Mouse (Mus musculus): ENCODE data around the gene Alox5ap. TPM values are rescaled to one million over a fixed set of nuclear protein-coding genes. Genes with fewer than 3 reads are reported as not detected.
A peak's percentile ranks its signal among the peaks of the same experiment; 100 is the strongest.

Gene Alox5ap
- polyA plus RNA-seq, 1 experiment from 2014 or later, result 9.3 TPM

DNA sequence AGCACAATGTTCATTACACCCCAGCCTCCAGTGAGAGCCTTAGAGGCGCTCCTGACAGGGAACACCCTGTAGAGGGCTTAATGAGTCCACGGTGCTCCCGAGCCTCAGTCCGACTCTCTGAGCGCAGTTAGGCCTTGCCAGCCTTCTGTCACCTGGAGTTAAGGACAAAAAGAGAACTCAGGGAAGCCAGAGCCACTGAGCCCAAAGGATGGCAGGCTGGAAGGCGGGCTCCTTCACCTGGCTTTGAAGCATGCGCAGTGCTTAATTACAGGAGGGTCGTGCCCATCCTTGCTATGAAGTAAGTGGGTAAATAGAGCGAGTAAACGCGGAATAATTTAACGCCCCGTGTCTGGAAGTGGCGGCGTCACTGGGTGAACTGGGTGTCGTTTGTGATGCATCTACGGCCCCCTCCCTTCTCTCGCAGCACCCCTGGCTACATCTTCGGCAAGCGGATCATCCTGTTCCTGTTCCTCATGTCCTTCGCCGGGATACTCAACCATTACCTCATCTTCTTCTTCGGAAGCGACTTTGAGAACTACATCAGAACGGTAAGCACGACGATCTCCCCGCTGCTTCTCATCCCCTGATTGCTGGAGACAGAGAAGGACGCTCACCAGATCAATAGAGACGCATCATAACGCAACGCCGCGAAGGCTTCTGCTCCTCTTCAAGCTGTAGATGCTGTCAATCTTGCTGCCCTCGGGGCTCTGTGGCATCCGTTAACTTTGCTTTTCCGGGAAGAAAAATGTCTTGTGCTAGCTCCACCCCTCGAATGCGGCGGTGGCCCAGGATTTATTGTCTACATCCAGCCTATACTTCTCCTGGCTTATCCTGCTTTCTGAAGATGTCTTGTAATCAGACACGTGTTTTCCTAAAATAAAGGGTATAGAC, 22.8 kb downstream of the Alox5ap start:
- H3K27me3 ChIP-seq (ENCODE audit: control insufficient read depth, insufficient read depth, low read depth, low read length), result no peaks in the 10 kb centered on the region
- H3K36me3 ChIP-seq (ENCODE audit: control insufficient read depth, insufficient read depth, low read length), result no peaks in the 10 kb centered on the region
- WGBS, result 23% methylated on average over 41 of the region's 41 CpGs
- peak overlapping the region; percentile 50 for H3K4me2 ChIP-seq (ENCODE audit: low read length)
- peak; percentile 62 for ATAC-seq
- H3K4me1 ChIP-seq (ENCODE audit: control insufficient read depth, insufficient read depth, low read length), result peaks cover 6% of the 10 kb centered on the region
- H3K9me3 ChIP-seq (replicated peaks; ENCODE audit: control insufficient read depth, low read length, poor library complexity, severe bottlenecking), result no peaks in the 10 kb centered on the region
- peak overlapping the region; percentile 35 for H3K4me3 ChIP-seq (ENCODE audit: low read depth, low read length)
- H3K27ac ChIP-seq (ENCODE audit: low read length), result peak overlapping the region; percentile 3
- H3K9ac ChIP-seq (ENCODE audit: low read depth, low read length), result peak overlapping the region; percentile 47

DNA sequence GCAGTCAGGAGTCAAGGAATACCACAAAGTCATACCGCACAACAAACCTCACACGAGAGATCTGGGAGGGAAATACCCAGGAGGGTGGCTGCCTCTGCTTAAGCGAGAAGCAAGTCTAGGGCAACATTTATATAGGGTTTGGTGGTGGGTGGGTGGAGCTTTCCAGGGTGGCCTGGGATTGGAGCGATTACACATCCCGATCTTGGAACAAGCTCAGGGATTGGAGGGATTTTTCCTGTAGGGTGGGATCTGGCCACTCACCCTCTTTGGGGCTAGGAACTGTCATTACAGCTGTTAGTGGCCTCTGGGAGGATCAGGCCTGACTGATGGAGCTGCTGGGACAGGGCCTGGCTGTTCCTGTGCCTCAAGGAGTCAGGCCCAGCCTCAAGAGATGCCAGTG, 26.7 kb downstream of the Alox5ap start:
- Histone ChIP-seq H3K27ac (ENCODE audit: low read length) (no peak overlapping the region), H3K4me2 (ENCODE audit: low read length) (no peak overlapping the region), H3K4me1 (ENCODE audit: control insufficient read depth, insufficient read depth, low read length) (peaks cover 6% of the 10 kb centered on the region), H3K27me3 (ENCODE audit: control insufficient read depth, insufficient read depth, low read depth, low read length) (no peaks in the 10 kb centered on the region), H3K9ac (ENCODE audit: low read depth, low read length) (no peak overlapping the region), H3K36me3 (ENCODE audit: control insufficient read depth, insufficient read depth, low read length) (no peaks in the 10 kb centered on the region), H3K4me3 (ENCODE audit: low read depth, low read length) (no peak overlapping the region), H3K9me3 (replicated peaks; ENCODE audit: control insufficient read depth, low read length, poor library complexity, severe bottlenecking) (no peaks in the 10 kb centered on the region)
- ATAC-seq, result no peak
- 90% methylated on average over 5 of the region's 5 CpGs for WGBS

DNA sequence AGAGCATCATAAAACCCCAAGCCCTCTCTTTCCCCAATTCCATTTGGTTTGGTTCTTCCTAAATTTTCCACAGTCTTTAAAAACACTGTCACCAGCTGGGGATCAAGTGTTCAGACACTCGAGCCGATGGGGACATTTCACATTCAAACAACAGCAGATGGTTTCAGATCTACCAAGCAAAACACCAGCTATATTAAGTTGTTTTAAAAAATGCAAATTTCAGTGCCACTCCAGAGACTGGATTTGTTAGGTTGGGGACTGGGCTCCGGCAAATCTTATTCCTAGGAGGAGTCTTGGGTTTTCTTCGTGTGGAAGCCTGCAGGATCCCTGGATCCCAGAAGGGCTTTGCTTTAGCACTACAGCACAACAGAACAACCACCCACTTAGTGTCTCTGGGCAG, 28.5 kb downstream of the Alox5ap start:
- WGBS, result 70% methylated on average over 4 of the region's 4 CpGs
- H3K27me3 ChIP-seq (ENCODE audit: control insufficient read depth, insufficient read depth, low read depth, low read length), result no peaks in the 10 kb centered on the region
- no peaks in the 10 kb centered on the region for H3K4me1 ChIP-seq (ENCODE audit: control insufficient read depth, insufficient read depth, low read length)
- H3K27ac ChIP-seq (ENCODE audit: low read length), result no peak overlapping the region
- H3K36me3 ChIP-seq (ENCODE audit: control insufficient read depth, insufficient read depth, low read length), result no peaks in the 10 kb centered on the region
- no peak for ATAC-seq
- no peak overlapping the region for H3K9ac ChIP-seq (ENCODE audit: low read depth, low read length)
- H3K4me3 ChIP-seq (ENCODE audit: low read depth, low read length), result no peak overlapping the region
- H3K4me2 ChIP-seq (ENCODE audit: low read length), result no peak overlapping the region
- H3K9me3 ChIP-seq (replicated peaks; ENCODE audit: control insufficient read depth, low read length, poor library complexity, severe bottlenecking), result no peaks in the 10 kb centered on the region

DNA sequence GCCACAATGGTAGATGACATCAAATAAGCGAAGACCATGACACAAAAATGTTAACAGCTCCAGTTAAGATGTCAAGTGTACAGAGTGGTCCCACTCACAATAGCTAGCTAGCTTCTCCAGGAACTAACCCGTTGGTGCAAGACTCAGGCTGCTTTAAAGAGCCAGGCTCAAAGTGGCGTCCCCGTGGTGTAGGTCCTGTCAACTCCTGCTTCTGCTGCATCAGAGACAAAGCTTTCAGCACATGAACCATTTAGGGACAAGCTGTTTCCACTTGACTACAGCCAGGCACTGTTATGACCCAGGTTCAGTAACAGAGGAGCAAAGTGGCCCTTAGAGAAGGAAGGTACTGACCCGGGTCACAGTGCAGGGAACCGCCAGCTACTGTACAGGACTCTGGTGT, 32.2 kb downstream of the Alox5ap start:
- Histone ChIP-seq H3K4me1 (ENCODE audit: control insufficient read depth, insufficient read depth, low read length) (no peaks in the 10 kb centered on the region), H3K27ac (ENCODE audit: low read length) (no peak overlapping the region), H3K9ac (ENCODE audit: low read depth, low read length) (no peak overlapping the region), H3K4me3 (ENCODE audit: low read depth, low read length) (no peak overlapping the region), H3K4me2 (ENCODE audit: low read length) (no peak overlapping the region), H3K36me3 (ENCODE audit: control insufficient read depth, insufficient read depth, low read length) (no peaks in the 10 kb centered on the region), H3K27me3 (ENCODE audit: control insufficient read depth, insufficient read depth, low read depth, low read length) (no peaks in the 10 kb centered on the region), H3K9me3 (replicated peaks; ENCODE audit: control insufficient read depth, low read length, poor library complexity, severe bottlenecking) (no peaks in the 10 kb centered on the region)
- ATAC-seq, result no peak
- 94% methylated on average over 6 of the region's 6 CpGs for WGBS

DNA sequence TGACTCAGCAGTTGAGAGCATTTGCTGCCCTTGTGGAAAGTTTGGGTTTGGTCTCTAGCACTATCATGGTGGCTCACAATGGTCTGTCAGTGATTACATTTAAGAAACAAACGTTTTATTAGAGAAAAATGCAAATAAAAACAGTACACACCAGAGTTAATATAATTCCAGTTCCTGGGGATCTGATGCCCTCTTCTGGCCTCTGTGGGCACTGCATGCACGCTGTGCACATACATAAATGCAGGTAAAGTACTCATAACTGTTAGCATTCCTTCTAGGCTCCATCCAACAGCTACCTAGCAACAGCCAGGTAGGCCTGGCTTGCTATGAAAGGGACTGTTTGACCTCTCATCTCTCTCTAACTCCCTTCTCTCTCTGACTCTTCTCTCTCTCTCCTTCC, 32.9 kb downstream of the Alox5ap start:
- Histone ChIP-seq H3K36me3 (ENCODE audit: control insufficient read depth, insufficient read depth, low read length) (no peaks in the 10 kb centered on the region), H3K4me1 (ENCODE audit: control insufficient read depth, insufficient read depth, low read length) (no peaks in the 10 kb centered on the region), H3K27me3 (ENCODE audit: control insufficient read depth, insufficient read depth, low read depth, low read length) (no peaks in the 10 kb centered on the region), H3K4me3 (ENCODE audit: low read depth, low read length) (no peak overlapping the region), H3K9ac (ENCODE audit: low read depth, low read length) (no peak overlapping the region), H3K27ac (ENCODE audit: low read length) (no peak overlapping the region), H3K4me2 (ENCODE audit: low read length) (no peak overlapping the region), H3K9me3 (replicated peaks; ENCODE audit: control insufficient read depth, low read length, poor library complexity, severe bottlenecking) (no peaks in the 10 kb centered on the region)
- no peak for ATAC-seq
- WGBS, result 65% methylated on average over 2 of the region's 2 CpGs

DNA sequence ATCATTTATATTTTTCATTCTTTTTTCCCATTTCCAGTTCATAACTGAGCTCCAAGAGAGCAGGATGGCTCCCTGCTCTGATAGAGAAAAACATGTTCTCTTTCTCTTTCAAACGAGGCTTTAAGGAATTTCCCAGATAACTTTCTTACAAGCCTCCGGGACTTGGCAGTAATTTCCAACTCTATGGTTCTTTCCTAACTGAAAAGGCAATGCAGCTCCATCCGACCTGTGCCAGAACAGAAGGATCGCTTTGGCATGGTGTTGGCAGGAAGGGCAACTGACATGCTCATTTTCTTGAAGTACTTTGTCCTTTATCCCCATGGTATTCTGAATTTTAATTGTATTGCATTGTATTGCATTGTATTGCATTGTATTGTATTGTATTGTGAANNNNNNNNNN, 33.7 kb downstream of the Alox5ap start:
- ATAC-seq, result no peak
- no peak overlapping the region for H3K4me3 ChIP-seq (ENCODE audit: low read depth, low read length)
- whole genome bisulfite sequencing, result 65% methylated on average over 4 of the region's 4 CpGs
- no peak overlapping the region for H3K27ac ChIP-seq (ENCODE audit: low read length)
- H3K9ac ChIP-seq (ENCODE audit: low read depth, low read length), result no peak overlapping the region
- H3K9me3 ChIP-seq (replicated peaks; ENCODE audit: control insufficient read depth, low read length, poor library complexity, severe bottlenecking), result no peaks in the 10 kb centered on the region
- no peak overlapping the region for H3K4me2 ChIP-seq (ENCODE audit: low read length)
- H3K4me1 ChIP-seq (ENCODE audit: control insufficient read depth, insufficient read depth, low read length), result no peaks in the 10 kb centered on the region
- H3K36me3 ChIP-seq (ENCODE audit: control insufficient read depth, insufficient read depth, low read length), result no peaks in the 10 kb centered on the region
- no peaks in the 10 kb centered on the region for H3K27me3 ChIP-seq (ENCODE audit: control insufficient read depth, insufficient read depth, low read depth, low read length)

DNA sequence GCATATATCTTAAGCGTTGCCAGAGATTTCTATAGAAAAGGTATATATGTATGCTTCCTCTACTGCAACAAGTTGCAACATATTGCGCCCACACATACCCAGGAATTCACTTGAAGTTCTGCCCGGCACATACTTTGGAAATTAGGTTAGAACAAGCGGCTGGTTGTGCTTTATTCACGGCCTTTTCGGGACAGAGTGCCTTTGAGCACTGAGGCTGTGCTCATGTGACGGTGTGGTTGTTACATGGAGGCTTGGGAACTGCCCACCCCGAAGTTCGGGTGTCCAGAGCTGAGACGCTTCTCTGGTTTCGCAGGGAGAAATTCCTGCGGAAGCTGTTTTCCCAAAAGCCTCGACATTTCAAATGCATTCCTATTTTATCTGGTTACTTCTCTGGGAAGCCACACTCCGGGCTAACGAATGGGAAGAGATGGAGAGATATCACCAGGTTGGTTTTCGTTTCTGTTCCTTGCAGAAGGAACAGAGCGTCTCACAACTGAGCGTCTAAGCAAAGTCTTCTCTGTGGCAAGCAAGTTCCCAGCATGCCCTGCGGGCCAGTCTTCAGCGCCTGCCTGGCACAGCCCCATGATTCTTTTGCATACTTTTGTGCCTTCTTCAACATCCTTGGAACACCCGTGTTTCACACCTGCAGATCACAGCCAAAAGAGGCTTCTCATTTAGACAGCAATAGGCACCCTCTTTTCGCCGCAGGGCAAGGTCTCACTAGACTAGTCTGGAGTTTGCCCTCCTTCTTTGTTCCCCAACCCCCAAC, 48.5 kb downstream of the Alox5ap start:
- Histone ChIP-seq H3K4me1 (ENCODE audit: control insufficient read depth, insufficient read depth, low read length) (peaks cover 7% of the 10 kb centered on the region; the same call in 1 of the 2 replicates), H3K27ac (ENCODE audit: low read length) (no peak overlapping the region)
- WGBS, result 69% methylated on average over 23 of the region's 23 CpGs

DNA sequence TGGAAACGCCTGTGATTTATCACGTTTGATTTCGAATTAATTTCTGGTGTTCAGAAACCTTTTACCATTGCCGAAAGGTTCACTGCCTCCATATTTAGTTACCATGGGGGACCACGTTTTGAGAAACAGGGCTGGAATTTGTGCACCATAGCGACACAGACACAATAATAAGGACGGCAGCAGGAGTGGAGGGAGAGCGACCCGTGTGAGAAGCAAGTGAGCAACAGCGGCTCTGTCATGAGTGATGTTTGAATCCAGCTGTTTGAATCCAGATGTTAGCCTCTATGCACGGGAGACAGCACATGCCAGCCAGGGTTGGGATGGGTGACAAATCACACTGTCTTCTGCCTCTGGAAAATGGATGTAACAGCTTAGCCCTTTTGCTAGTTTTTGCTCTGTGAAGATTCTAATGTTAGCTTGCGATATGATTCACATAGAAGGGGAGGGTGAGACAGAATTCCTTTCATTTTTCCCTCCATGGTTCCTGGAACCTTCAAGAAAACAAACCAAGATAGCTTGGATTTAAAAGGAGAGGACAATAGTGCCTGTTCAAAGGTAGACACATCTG, 50.0 kb downstream of the Alox5ap start:
- Histone ChIP-seq H3K4me1 (ENCODE audit: control insufficient read depth, insufficient read depth, low read length) (peaks cover 11% of the 10 kb centered on the region; the same call in 1 of the 2 replicates), H3K27ac (ENCODE audit: low read length) (no peak overlapping the region), H3K4me3 (ENCODE audit: low read depth, low read length) (no peak overlapping the region), H3K27me3 (ENCODE audit: control insufficient read depth, insufficient read depth, low read depth, low read length) (no peaks in the 10 kb centered on the region), H3K36me3 (ENCODE audit: control insufficient read depth, insufficient read depth, low read length) (no peaks in the 10 kb centered on the region), H3K4me2 (ENCODE audit: low read length) (no peak overlapping the region), H3K9me3 (replicated peaks; ENCODE audit: control insufficient read depth, low read length, poor library complexity, severe bottlenecking) (no peaks in the 10 kb centered on the region), H3K9ac (ENCODE audit: low read depth, low read length) (no peak overlapping the region)
- WGBS, result 85% methylated on average over 12 of the region's 12 CpGs
- no peak for ATAC-seq

More for the DNA sequence above, 48.5 kb downstream of the Alox5ap start:
- ATAC-seq, result no peak
- Histone ChIP-seq H3K36me3 (ENCODE audit: control insufficient read depth, insufficient read depth, low read length) (no peaks in the 10 kb centered on the region), H3K4me2 (ENCODE audit: low read length) (no peak overlapping the region), H3K4me3 (ENCODE audit: low read depth, low read length) (no peak overlapping the region), H3K27me3 (ENCODE audit: control insufficient read depth, insufficient read depth, low read depth, low read length) (no peaks in the 10 kb centered on the region), H3K9me3 (replicated peaks; ENCODE audit: control insufficient read depth, low read length, poor library complexity, severe bottlenecking) (no peaks in the 10 kb centered on the region), H3K9ac (ENCODE audit: low read depth, low read length) (no peak overlapping the region)

DNA sequence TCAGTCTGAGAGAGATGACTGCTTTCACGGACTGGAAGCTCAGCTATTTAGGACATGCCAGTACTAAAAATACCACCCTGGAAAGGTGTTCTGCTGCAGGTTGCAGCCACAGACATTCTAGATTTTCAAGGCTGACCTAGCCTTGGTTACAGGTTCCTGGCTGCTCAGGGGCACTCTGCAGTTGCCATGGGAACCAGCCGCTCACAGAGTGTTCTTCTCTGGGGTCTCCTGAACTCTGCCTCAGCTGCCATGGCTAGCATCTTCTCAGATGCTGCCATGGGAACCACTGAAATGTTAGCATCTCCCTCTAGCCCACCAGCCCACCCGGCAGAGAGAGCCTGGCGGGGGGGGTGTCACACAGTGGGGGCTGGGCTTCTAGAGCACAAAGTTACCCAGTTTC, 52.4 kb downstream of the Alox5ap start:
- Histone ChIP-seq H3K9ac (ENCODE audit: low read depth, low read length) (no peak overlapping the region), H3K9me3 (replicated peaks; ENCODE audit: control insufficient read depth, low read length, poor library complexity, severe bottlenecking) (no peaks in the 10 kb centered on the region), H3K4me1 (ENCODE audit: control insufficient read depth, insufficient read depth, low read length) (peaks cover 31% of the 10 kb centered on the region), H3K36me3 (ENCODE audit: control insufficient read depth, insufficient read depth, low read length) (no peaks in the 10 kb centered on the region), H3K27me3 (ENCODE audit: control insufficient read depth, insufficient read depth, low read depth, low read length) (no peaks in the 10 kb centered on the region), H3K4me2 (ENCODE audit: low read length) (no peak overlapping the region), H3K27ac (ENCODE audit: low read length) (peak overlapping the region; percentile 54), H3K4me3 (ENCODE audit: low read depth, low read length) (no peak overlapping the region)
- WGBS, result 3% methylated on average over 4 of the region's 4 CpGs
- peak; percentile 72 for ATAC-seq
